Mouse (Mus musculus) stomach, embryonic 15.5 days (tissue): Measurements from ENCODE around the gene Il5ra. TPM values are rescaled to one million over a fixed set of nuclear protein-coding genes. Genes with fewer than 3 reads are reported as not detected.

Source experiments
- ATAC-seq: fragments of 200-750 bp; cut with Nextera tagmentation; 2 replicates; pipeline ENCODE4 v1.8.0; 2017; ENCODE audit warnings: low read depth, moderate number of reproducible peaks, moderate TSS enrichment; ENCODE audit not compliant: insufficient read depth, low FRiP score
- H3K27ac ChIP-seq: fragments of 300-500 bp; sonication (generic); 2 replicates; pipeline ENCODE4 v1.5.1; 2015; ENCODE audit warnings: mild to moderate bottlenecking, inconsistent platforms
- H3K27me3 ChIP-seq: fragments of 300-500 bp; sonication (generic); replicated peaks from 2 replicates; pipeline ENCODE4 v1.6.1; 2015; ENCODE audit warnings: inconsistent platforms
- H3K36me3 ChIP-seq: fragments of 300-500 bp; sonication (generic); 2 replicates; pipeline ENCODE4 v1.6.1; 2015; ENCODE audit warnings: inconsistent platforms
- H3K4me1 ChIP-seq: fragments of 300-500 bp; sonication (generic); 2 replicates; pipeline ENCODE4 v1.6.1; 2015; ENCODE audit warnings: inconsistent platforms
- H3K4me2 ChIP-seq: fragments of 300-500 bp; sonication (generic); 2 replicates; pipeline ENCODE4 v1.6.1; 2015; ENCODE audit warnings: mild to moderate bottlenecking, inconsistent platforms
- H3K4me3 ChIP-seq: fragments of 300-500 bp; sonication (generic); replicated peaks from 2 replicates; pipeline ENCODE4 v1.5.1; 2015; ENCODE audit warnings: inconsistent platforms
- H3K9ac ChIP-seq: fragments of 300-500 bp; sonication (generic); 2 replicates; pipeline ENCODE4 v1.6.1; 2015; ENCODE audit warnings: inconsistent platforms
- H3K9me3 ChIP-seq: fragments of 300-500 bp; sonication (generic); 2 replicates; pipeline ENCODE4 v1.6.1; 2016; ENCODE audit warnings: inconsistent platforms
- WGBS: fragments of 180-500 bp; shearing (Covaris S2); methylation state at CpG from one replicate; pipeline ENCODE4 v1.1.7; 2015; 5-methylcytosine and 5-hydroxymethylcytosine counted together
- polyA plus RNA-seq: library from polyadenylated mRNA; unstranded; fragments of >200 nt; fragmentation: Nextera tagmentation; extraction: Ambion mirVana; gene quantifications from 2 replicates; pipeline ENCODE4 v1.2.1, GENCODE M21; 2015

Il5ra gene
- polyA plus RNA-seq, 1 experiment from 2014 or later, result 0.09 TPM

- no peaks in the 10 kb centered on the region for H3K9me3 ChIP-seq
- H3K36me3 ChIP-seq, result no peaks in the 10 kb centered on the region
- no peaks in the 10 kb centered on the region for H3K27me3 ChIP-seq
- H3K4me1 ChIP-seq, result no peaks in the 10 kb centered on the region
- no peak overlapping the region for H3K4me2 ChIP-seq
- no peak overlapping the region for H3K4me3 ChIP-seq
- no peak overlapping the region for H3K9ac ChIP-seq
- no peak for ATAC-seq
- no peak overlapping the region for H3K27ac ChIP-seq
- 85% methylated on average over 1 of the region's 1 CpGs for WGBS
Observed at GRCm38 (mm10) chr6:106761486-106761885, 12.6 kb upstream of the Il5ra start.

GRCm38 (mm10) chr6:106760473-106761218 is 11.8 kb upstream of the Il5ra start:
- H3K27me3 ChIP-seq, result no peaks in the 10 kb centered on the region
- no peak overlapping the region for H3K27ac ChIP-seq
- H3K9ac ChIP-seq, result no peak overlapping the region
- H3K4me1 ChIP-seq, result no peaks in the 10 kb centered on the region
- no peak for ATAC-seq
- WGBS, result 83% methylated on average over 3 of the region's 3 CpGs
- H3K4me3 ChIP-seq, result no peak overlapping the region
- no peaks in the 10 kb centered on the region for H3K9me3 ChIP-seq
- H3K4me2 ChIP-seq, result no peak overlapping the region
- H3K36me3 ChIP-seq, result no peaks in the 10 kb centered on the region

GRCm38 (mm10) chr6:106758299-106758698 is 9.5 kb upstream of the Il5ra start:
- no peak for ATAC-seq
- H3K4me2 ChIP-seq, result no peak overlapping the region

GRCm38 (mm10) chr6:106750291-106750690 is 1.5 kb upstream of the Il5ra start:
- H3K4me1 ChIP-seq, result no peaks in the 10 kb centered on the region
- ATAC-seq, result no peak
- no peak overlapping the region for H3K4me2 ChIP-seq
- H3K9me3 ChIP-seq, result no peaks in the 10 kb centered on the region
- H3K36me3 ChIP-seq, result no peaks in the 10 kb centered on the region
- 70% methylated on average over 7 of the region's 7 CpGs for WGBS
- no peaks in the 10 kb centered on the region for H3K27me3 ChIP-seq
- H3K9ac ChIP-seq, result no peak overlapping the region
- no peak overlapping the region for H3K27ac ChIP-seq
- H3K4me3 ChIP-seq, result no peak overlapping the region

More at GRCm38 (mm10) chr6:106758299-106758698, 9.5 kb upstream of the Il5ra start:
- Histone ChIP-seq H3K27ac (no peak overlapping the region), H3K9ac (no peak overlapping the region), H3K36me3 (no peaks in the 10 kb centered on the region), H3K27me3 (no peaks in the 10 kb centered on the region), H3K9me3 (no peaks in the 10 kb centered on the region), H3K4me3 (no peak overlapping the region), H3K4me1 (no peaks in the 10 kb centered on the region)
- WGBS, result 70% methylated on average over 3 of the region's 3 CpGs

GRCm38 (mm10) chr6:106747804-106748203 is 1.0 kb downstream of the Il5ra start:
- Histone ChIP-seq H3K27ac (no peak overlapping the region), H3K4me3 (no peak overlapping the region), H3K4me2 (no peak overlapping the region), H3K9ac (no peak overlapping the region), H3K4me1 (no peaks in the 10 kb centered on the region), H3K27me3 (no peaks in the 10 kb centered on the region), H3K36me3 (no peaks in the 10 kb centered on the region), H3K9me3 (no peaks in the 10 kb centered on the region)
- ATAC-seq, result no peak
- WGBS, result 68% methylated on average over 3 of the region's 3 CpGs

GRCm38 (mm10) chr6:106747251-106747650 is 1.6 kb downstream of the Il5ra start:
- no peak for ATAC-seq
- no peaks in the 10 kb centered on the region for H3K36me3 ChIP-seq
- H3K27ac ChIP-seq, result no peak overlapping the region
- no peaks in the 10 kb centered on the region for H3K27me3 ChIP-seq
- H3K4me2 ChIP-seq, result no peak overlapping the region
- H3K4me3 ChIP-seq, result no peak overlapping the region
- no peaks in the 10 kb centered on the region for H3K4me1 ChIP-seq
- no peak overlapping the region for H3K9ac ChIP-seq
- no peaks in the 10 kb centered on the region for H3K9me3 ChIP-seq
- 91% methylated on average over 5 of the region's 5 CpGs for WGBS

- H3K4me2 ChIP-seq, result no peak overlapping the region
- WGBS, result 62% methylated on average over 7 of the region's 7 CpGs
- no peak overlapping the region for H3K9ac ChIP-seq
- H3K36me3 ChIP-seq, result no peaks in the 10 kb centered on the region
- no peak for ATAC-seq
- H3K4me1 ChIP-seq, result no peaks in the 10 kb centered on the region
- no peak overlapping the region for H3K27ac ChIP-seq
- H3K4me3 ChIP-seq, result no peak overlapping the region
- no peaks in the 10 kb centered on the region for H3K9me3 ChIP-seq
- no peaks in the 10 kb centered on the region for H3K27me3 ChIP-seq
Observed at GRCm38 (mm10) chr6:106745673-106746394, 3.0 kb downstream of the Il5ra start.

- Histone ChIP-seq H3K36me3 (no peaks in the 10 kb centered on the region), H3K4me1 (no peaks in the 10 kb centered on the region), H3K9ac (no peak overlapping the region), H3K4me2 (no peak overlapping the region), H3K4me3 (no peak overlapping the region), H3K9me3 (no peaks in the 10 kb centered on the region), H3K27me3 (no peaks in the 10 kb centered on the region), H3K27ac (no peak overlapping the region)
- ATAC-seq, result no peak
- 78% methylated on average over 7 of the region's 7 CpGs for WGBS
Observed at GRCm38 (mm10) chr6:106743556-106744233, 5.1 kb downstream of the Il5ra start.

GRCm38 (mm10) chr6:106740244-106740825 is 8.5 kb downstream of the Il5ra start:
- WGBS, result 72% methylated on average over 1 of the region's 1 CpGs
- no peak overlapping the region for H3K4me3 ChIP-seq
- ATAC-seq, result no peak

GRCm38 (mm10) chr6:106738229-106738628 is 10.6 kb downstream of the Il5ra start:
- no peaks in the 10 kb centered on the region for H3K36me3 ChIP-seq
- no peak overlapping the region for H3K27ac ChIP-seq
- H3K9ac ChIP-seq, result no peak overlapping the region
- no peaks in the 10 kb centered on the region for H3K27me3 ChIP-seq
- no peak overlapping the region for H3K4me2 ChIP-seq
- no peak for ATAC-seq
- H3K4me3 ChIP-seq, result no peak overlapping the region
- H3K9me3 ChIP-seq, result no peaks in the 10 kb centered on the region
- WGBS, result 71% methylated on average over 3 of the region's 3 CpGs
- no peaks in the 10 kb centered on the region for H3K4me1 ChIP-seq

More at GRCm38 (mm10) chr6:106740244-106740825, 8.5 kb downstream of the Il5ra start:
- no peaks in the 10 kb centered on the region for H3K36me3 ChIP-seq
- H3K27ac ChIP-seq, result no peak overlapping the region
- H3K4me2 ChIP-seq, result no peak overlapping the region
- H3K27me3 ChIP-seq, result no peaks in the 10 kb centered on the region
- H3K4me1 ChIP-seq, result no peaks in the 10 kb centered on the region
- no peak overlapping the region for H3K9ac ChIP-seq
- no peaks in the 10 kb centered on the region for H3K9me3 ChIP-seq

- H3K27me3 ChIP-seq, result no peaks in the 10 kb centered on the region
- no peak overlapping the region for H3K27ac ChIP-seq
- H3K4me3 ChIP-seq, result no peak overlapping the region
- WGBS, result 77% methylated on average over 4 of the region's 4 CpGs
- H3K36me3 ChIP-seq, result no peaks in the 10 kb centered on the region
- H3K4me2 ChIP-seq, result no peak overlapping the region
- no peaks in the 10 kb centered on the region for H3K4me1 ChIP-seq
- H3K9me3 ChIP-seq, result no peaks in the 10 kb centered on the region
- no peak for ATAC-seq
- no peak overlapping the region for H3K9ac ChIP-seq
Observed at GRCm38 (mm10) chr6:106732563-106732962, 16.3 kb downstream of the Il5ra start.
